Comparison of ENCODE assay signal across 8 mouse cellular contexts in the genomic region with DNA sequence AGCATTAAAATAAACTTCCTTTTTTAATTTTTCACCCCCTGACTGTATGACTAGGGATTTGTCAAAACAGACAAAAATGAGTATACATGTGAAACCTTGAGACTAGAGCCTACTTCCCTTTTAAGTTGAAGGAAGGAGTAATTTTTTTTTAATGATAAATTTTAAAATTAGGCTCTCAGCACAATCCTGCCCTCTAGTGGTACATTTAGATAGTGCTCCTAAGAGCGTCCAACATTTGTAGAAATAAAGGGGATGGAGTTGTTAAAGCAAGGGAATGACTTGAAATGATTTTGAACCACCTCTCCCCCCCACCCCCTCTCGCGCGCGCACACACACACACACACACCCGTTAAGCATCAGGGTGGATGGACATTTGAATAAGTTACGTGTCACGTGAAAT.
DNase-seq lines count a peak whose midpoint lies in the region; ATAC-seq and TF ChIP-seq lines count a peak whose summit lies in the region.

No protein-coding gene starts in this region.

- ATAC-seq in hematopoietic stem cell, adult 5-6 weeks (replicated peaks in 1 of 2; ENCODE audit: insufficient read depth in 1 of 2, low FRiP score in 2 of 2, low TSS enrichment in 1 of 2, low read depth in 1 of 2, poor library complexity in 2 of 2, severe bottlenecking in 2 of 2): peak; percentile 62 to 77
- no peak for ATAC-seq in erythroid progenitor cell, adult 5-6 weeks (replicated peaks; ENCODE audit: low FRiP score, poor library complexity, severe bottlenecking)

- intact Hi-C loops in left cerebral cortex, adult 2 months (cut with DNase I): loop anchor here (1.0 to 2.0 kb wide), 2 partner anchors 97 to 767 kb away; no protein-coding TSS in a partner anchor
- intact Hi-C loops in left cerebral cortex, postnatal 36 days (cut with DNase I): loop anchor here (2.0 to 10.0 kb wide), 2 partner anchors 95 to 775 kb away; no protein-coding TSS in a partner anchor

- no peak overlapping the region for H3K27ac ChIP-seq in left cerebral cortex, adult 2 months

- peak; percentile 46 to 54 for DNase-seq in cerebellum, postnatal 14 days
- DNase-seq in cerebellum, adult 11-12 months: no peak
- DNase-seq in left cerebral cortex, adult 2 months (ENCODE audit: extremely low spot score in 1 of 2, low spot score in 2 of 2): no peak
- DNase-seq in left cerebral cortex, postnatal 36 days (ENCODE audit: low spot score in 2 of 2): no peak
- peak; percentile 64 for DNase-seq in MEL-GATA-1-ER (ENCODE audit: extremely low read depth, low read depth)
- peak; percentile 43 for DNase-seq in retina, postnatal 1 day

- H3K4me3 ChIP-seq in left cerebral cortex, adult 2 months: no peak overlapping the region

- peak; percentile 84 for TF ChIP-seq CTCF in left cerebral cortex, adult 2 months (IDR thresholded peaks at IDR 0.05)

Comparison
In these comparisons a context has a peak if more than half of its experiments do, and no peak if none do; other contexts are left out.
1. DNase-seq: peak in cerebellum, postnatal 14 days (2 of 2), MEL-GATA-1-ER (single experiment) and retina, postnatal 1 day (single experiment); none in cerebellum, adult 11-12 months (single experiment), left cerebral cortex, adult 2 months (0 of 2) and left cerebral cortex, postnatal 36 days (0 of 2).